Mouse (Mus musculus) cortical plate, adult 2 months (tissue): ENCODE results near the gene Lrrc43. TPM values are rescaled to one million over a fixed set of nuclear protein-coding genes. Genes with fewer than 3 reads are reported as not detected.

Source experiments
- H3K27ac ChIP-seq: fragments of 200-500 bp; 2 replicates; pipeline ENCODE4 v1.5.1; 2012; ENCODE audit warnings: low read length, control low read depth, inconsistent platforms; ENCODE audit not compliant: insufficient read depth
- H3K4me1 ChIP-seq: fragments of 200-500 bp; 2 replicates; pipeline ENCODE4 v1.6.1; 2011; ENCODE audit warnings: low read length; ENCODE audit not compliant: control insufficient read depth, insufficient read depth
- H3K4me3 ChIP-seq: fragments of 200-500 bp; 2 replicates; pipeline ENCODE4 v1.5.1; 2011; ENCODE audit warnings: mild to moderate bottlenecking, low read length, control low read depth; ENCODE audit not compliant: insufficient read depth
- CTCF ChIP-seq: fragments of 200-500 bp; IDR thresholded peaks from 2 replicates; pipeline ENCODE4 v1.5.1; 2011; ENCODE audit warnings: mild to moderate bottlenecking, control low read depth, low read length; ENCODE audit not compliant: insufficient read depth; ENCODE audit errors: extremely low read depth
- POLR2A ChIP-seq: fragments of 200-500 bp; IDR thresholded peaks from 2 replicates; pipeline ENCODE4 v1.6.1; 2011; ENCODE audit warnings: mild to moderate bottlenecking, low read length, control low read depth; ENCODE audit not compliant: insufficient read depth; ENCODE audit errors: extremely low read depth
- polyA plus RNA-seq: library from polyadenylated mRNA; depleted of rRNA; stranded (reverse); fragments of >200 nt; gene quantifications from 2 replicates; pipeline ENCODE4 v1.2.3, GENCODE M21; 2012; rRNA removed

Lrrc43 gene
- polyA plus RNA-seq, 1 experiment: 1.1 TPM

DNA sequence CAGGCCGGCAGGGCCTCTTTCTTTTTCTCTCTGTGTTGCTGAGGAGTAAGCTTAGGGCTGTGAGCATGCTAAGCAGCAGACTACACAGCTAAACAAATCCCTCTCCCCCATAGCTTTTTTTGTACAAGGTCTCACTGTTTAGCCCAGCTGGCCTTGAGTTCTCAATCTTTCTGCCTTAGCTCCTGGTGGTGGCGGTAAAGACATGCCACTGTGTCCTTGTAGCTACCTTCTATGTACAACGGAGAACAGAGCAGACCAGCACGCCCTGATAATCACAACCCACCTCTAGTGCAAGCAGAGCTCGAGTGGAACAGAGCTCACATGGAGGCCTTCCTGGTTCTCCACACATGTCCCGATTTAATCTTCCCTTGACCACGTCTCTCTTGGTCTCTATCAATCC, 39.5 kb downstream of the Lrrc43 start:
- TF ChIP-seq CTCF (no peak), POLR2A (no peak)
- Histone ChIP-seq H3K4me3 (no peak overlapping the region), H3K4me1 (0 out of 2 replicates have a peak, but pooled peaks cover 2% of the 10 kb centered on the region), H3K27ac (no peak overlapping the region)

DNA sequence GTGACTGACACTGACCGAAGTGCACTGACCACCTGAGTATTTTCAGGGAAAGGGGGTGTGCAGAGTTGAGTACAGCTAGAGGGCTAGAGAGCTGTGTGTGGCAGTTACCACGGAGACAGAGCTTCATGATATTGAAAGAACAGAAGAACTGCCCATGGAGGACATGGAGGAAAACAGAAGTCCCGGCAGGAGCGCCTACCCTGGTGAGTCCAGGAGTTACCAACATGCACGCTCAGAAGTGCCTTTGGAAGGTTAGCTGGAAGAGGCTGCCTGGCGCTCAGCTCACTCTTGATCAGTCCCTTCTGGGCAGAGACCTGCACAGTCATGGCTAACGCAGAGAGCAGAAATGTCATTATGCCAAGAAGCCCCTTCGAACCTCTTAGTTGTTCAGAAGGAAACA, 41.0 kb downstream of the Lrrc43 start:
- Histone ChIP-seq H3K4me3 (no peak overlapping the region), H3K4me1 (no peaks in the 10 kb centered on the region), H3K27ac (no peak overlapping the region)
- no peak for TF ChIP-seq CTCF
- TF ChIP-seq POLR2A: no peak

DNA sequence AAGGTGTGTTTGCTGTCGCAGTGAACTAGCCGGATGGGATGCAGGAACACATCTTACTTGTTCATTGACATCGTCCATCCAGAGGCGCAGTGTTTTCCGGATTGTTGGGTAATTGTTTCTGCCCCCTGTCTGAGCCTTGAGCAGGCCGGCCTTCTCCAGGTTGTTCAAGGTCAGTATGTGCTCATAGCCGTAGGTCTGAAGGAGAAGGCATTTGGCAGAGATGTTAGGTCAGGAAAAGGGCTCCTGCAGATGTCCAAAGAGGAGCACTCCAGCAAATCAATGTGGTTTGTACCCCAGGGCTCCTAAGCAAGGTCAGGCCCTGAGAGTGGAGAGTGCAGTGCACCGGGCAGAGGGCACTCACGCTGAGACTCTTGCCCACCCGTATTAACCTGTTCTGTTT, 44.7 kb downstream of the Lrrc43 start:
- TF ChIP-seq CTCF: no peak
- TF ChIP-seq POLR2A: no peak
- no peak overlapping the region for H3K27ac ChIP-seq
- H3K4me1 ChIP-seq: no peaks in the 10 kb centered on the region
- H3K4me3 ChIP-seq: no peak overlapping the region

DNA sequence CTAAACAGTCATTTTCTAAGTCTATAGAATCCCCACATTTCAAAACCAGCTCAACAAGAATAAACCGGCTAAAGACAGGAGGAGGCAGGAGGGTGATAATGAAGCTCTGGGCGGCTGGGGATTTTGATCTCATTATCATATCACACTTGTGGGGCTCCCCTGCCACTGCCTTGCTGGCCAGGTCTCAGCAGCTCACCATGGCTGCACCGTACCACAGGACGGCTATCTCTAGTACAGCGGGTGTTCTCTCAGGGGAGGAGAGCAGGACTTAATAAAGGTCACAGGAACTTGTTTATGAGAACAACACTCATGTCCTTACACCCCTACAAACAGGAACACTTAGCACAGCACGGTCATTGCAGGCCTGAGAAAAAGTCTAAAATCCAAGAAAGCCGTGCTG, 66.6 kb downstream of the Lrrc43 start:
- Histone ChIP-seq H3K4me1 (no peaks in the 10 kb centered on the region), H3K27ac (no peak overlapping the region), H3K4me3 (no peak overlapping the region)
- no peak for TF ChIP-seq POLR2A
- TF ChIP-seq CTCF: no peak

DNA sequence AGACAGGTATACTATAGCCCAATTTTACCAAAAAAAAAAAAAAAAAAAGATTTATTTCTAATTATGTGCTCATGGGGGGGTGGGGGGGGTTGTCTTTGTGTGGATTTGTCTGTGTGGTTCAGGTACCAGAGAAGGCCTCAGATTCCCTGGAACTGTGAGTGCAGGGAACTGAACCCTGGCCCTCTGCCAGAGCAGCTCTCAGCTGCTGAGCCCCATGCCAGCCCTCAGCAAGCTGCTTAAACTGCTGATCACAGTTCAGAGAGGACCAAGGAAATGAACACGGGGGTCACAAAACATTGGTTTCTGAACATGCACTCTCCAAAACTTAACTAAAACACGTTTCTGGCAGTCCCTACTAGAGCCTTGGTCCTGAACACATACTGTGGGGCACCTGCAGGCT, 67.3 kb downstream of the Lrrc43 start:
- no peak for TF ChIP-seq CTCF
- no peak for TF ChIP-seq POLR2A
- Histone ChIP-seq H3K4me3 (no peak overlapping the region), H3K4me1 (no peaks in the 10 kb centered on the region), H3K27ac (no peak overlapping the region)

Other genes with a start within 250 kb of the Lrrc43 start
- 5.2 and 6.7 TPM in 2 replicates for gene Wdr66, start 237.2 kb upstream of the Lrrc43 start, polyA plus RNA-seq
- 33.5 and 34.5 TPM in 2 replicates for gene Bcl7a, start 145.5 kb upstream of the Lrrc43 start, polyA plus RNA-seq
- 17.5 and 19.6 TPM in 2 replicates for gene Mlxip, start 94.5 kb upstream of the Lrrc43 start, polyA plus RNA-seq
- gene Il31, start 184 bp downstream of the Lrrc43 start, polyA plus RNA-seq: not detected in 2 replicates
- 1.3 and 1.4 TPM in 2 replicates for gene B3gnt4, start 21.2 kb downstream of the Lrrc43 start, polyA plus RNA-seq
- gene Diablo, start 34.9 kb downstream of the Lrrc43 start, polyA plus RNA-seq: 78.2 and 81.8 TPM in 2 replicates
- 8.3 and 8.5 TPM in 2 replicates for gene Gm49027, start 36.2 kb downstream of the Lrrc43 start, polyA plus RNA-seq
- 56.5 and 60.2 TPM in 2 replicates for gene Vps33a, start 83.7 kb downstream of the Lrrc43 start, polyA plus RNA-seq
- 78.2 and 86.5 TPM in 2 replicates for gene Clip1, start 195.3 kb downstream of the Lrrc43 start, polyA plus RNA-seq
- 42.6 and 47.3 TPM in 2 replicates for gene Zcchc8, start 231.8 kb downstream of the Lrrc43 start, polyA plus RNA-seq